Mouse (Mus musculus) natural killer cell, adult 2 months (primary cell): ENCODE data around the gene Etv5.

Experiments used
- DNase-seq, 2 experiments: peaks; one replicate each; pipeline ENCODE4 v3.0.0; 2022; ENCODE audit warnings: low spot score in 2 of 2

Etv5 gene

DNA sequence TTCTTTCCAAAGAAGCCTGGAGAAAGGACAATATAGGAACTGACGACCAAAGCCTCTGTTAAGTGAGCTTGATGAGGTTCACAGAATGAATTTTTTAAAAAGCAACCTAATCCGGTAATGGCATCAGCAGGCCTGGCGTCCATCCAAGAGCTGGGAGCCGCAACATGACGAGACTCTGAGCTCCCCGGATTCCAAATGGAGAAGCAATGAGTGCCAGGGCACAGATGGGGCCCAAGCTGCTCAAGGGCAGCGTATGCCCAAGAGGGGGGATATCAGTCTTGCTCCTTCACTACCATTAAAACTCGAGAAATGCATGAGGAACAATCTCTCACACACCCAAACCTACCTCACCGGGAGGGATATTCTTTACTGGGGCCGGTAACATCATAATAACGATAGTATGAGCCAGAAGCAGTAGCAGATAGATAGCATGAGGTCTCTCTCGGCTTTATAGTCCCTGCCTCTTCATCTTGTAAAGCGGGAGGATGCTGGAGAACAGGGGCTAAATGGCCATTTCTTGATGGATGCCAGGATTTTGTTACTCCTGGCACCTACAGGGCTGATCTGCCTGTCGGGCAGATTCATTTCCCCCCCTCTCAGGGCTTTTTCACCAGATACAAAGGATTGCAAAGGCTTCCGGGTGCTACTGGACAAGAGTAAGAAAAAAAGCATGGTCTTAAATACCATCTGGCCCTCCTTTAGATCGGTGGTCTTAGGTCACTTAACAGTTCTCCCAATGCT, 9.1 kb downstream of the Etv5 start:
- DNase-seq = no peak

DNA sequence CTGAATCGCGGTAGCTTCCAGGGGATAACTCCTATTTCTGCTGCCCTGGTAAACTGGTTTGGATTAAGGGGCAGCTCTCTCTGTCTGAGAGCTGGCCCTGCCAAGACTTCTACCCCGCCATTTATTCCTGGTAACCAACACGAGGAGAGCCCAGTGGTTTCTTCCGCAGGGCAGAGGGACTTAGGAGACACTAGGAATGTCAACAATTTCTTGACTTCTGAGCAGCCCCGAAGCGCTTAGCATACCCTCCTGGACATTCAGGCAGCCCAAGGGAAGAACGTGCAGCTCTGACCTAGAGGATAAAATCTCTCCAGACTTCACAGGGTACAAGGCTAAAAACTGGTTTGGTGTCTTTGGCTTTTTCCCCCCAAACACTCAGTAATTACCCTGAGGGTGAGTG, 10.1 kb downstream of the Etv5 start:
- DNase-seq = no peak

GRCm38 (mm10) chr16:22428853-22429341, 10.6 kb downstream of the Etv5 start:
- peak in 1 of 2 experiments; percentile 4 for DNase-seq

- DNase-seq = no peak
Observed at GRCm38 (mm10) chr16:22426866-22427265, 12.7 kb downstream of the Etv5 start.

- no peak for DNase-seq
Observed at GRCm38 (mm10) chr16:22422256-22422655, 17.3 kb downstream of the Etv5 start.

DNA sequence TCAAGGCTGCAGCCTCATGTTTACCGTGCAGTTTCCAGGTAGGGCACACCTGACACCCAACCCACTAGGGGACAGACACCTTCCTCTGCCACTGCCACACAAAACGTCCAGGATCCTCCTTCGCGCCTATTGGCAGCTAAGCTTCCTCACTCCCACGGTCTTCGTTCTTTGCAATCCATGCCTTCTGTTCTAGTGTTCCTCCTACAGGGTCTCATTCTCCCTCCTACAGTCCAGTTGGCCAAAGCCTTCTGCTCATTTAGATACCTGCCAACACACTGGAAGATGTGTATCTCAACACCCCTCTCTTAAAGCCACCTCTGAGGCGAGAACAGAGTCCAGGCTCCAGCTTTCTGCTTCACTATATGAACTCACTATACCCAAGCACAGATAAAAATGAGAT, 21.6 kb downstream of the Etv5 start:
- no peak for DNase-seq

DNA sequence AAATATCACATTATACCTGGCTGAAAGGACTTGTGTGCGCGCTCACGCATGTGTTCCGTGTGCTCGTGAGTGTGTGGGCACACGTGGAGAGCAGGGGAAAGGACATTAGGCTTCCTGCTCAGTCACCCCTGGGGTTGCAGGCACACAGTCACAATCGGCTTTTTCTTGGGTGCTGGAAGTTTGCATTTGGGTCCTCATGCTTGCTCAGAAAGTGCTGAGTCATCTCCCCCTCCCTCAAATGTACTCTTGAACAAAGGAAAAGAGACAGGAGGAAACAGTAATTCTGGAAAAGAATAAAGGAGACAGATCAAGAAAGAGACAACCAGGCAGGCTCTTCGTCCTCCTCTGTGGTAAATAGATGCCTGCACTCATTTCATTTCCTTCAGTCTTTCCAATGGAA, 22.5 kb downstream of the Etv5 start:
- no peak for DNase-seq

DNA sequence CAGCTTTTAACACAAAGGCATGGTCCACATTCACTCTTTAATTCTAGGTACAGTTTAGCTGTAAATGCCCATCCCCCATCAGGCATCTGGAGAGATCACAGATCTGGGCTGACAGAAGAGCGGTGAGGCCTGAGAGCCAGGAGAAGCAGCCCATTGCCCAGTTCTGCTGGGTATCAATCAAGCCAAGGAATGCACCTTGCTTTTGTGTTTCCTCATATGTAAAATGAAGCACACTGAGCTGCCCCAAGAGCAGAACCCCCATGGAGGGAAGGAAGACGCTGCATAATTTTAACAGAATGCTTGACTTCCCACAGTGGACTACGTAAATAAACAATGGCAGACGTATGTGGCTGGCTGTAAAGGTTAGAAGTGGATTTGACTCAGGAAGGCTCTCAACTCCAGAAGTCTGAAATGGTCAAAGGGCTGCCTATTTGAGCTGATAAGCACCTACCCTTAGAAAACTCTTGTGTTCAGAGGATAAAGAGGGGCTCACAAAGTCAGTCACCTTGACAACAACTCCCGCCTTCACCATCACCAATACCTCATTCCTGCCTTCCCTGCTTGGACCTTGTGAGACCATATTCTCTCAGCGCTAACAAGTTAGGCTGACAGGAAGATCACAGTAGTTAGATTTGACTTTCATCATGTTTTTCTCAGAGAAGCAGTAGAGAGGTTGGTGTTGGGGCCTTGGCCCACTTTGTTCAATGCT, 23.2 kb downstream of the Etv5 start:
- no peak for DNase-seq

GRCm38 (mm10) chr16:22414205-22414754, 25.2 kb downstream of the Etv5 start:
- no peak for DNase-seq

- DNase-seq = no peak
Observed at GRCm38 (mm10) chr16:22412459-22413229, 26.9 kb downstream of the Etv5 start.

GRCm38 (mm10) chr16:22411764-22412163, 27.8 kb downstream of the Etv5 start:
- peak; percentile 22 to 40 for DNase-seq

DNA sequence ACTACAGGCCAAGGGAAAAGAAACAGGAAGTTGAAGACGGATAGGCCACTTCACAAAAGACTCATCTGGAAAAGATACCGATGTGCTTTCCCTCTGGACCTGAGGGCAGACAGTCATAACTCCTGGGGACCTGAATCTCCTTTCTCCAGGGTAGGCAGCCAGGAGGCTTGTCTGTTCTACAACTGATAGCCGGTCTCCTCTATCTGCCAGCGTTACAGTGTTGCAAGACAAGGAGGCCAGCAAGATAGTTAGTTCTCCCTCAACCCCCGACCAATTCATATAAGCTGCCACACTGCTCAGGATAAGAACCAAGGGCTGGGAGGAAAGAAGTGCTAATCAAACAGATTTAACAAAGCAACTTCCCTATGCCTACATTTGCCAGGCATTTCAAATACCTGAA, 29.5 kb downstream of the Etv5 start:
- no peak for DNase-seq

GRCm38 (mm10) chr16:22408642-22409360, 30.7 kb downstream of the Etv5 start:
- DNase-seq = no peak

DNA sequence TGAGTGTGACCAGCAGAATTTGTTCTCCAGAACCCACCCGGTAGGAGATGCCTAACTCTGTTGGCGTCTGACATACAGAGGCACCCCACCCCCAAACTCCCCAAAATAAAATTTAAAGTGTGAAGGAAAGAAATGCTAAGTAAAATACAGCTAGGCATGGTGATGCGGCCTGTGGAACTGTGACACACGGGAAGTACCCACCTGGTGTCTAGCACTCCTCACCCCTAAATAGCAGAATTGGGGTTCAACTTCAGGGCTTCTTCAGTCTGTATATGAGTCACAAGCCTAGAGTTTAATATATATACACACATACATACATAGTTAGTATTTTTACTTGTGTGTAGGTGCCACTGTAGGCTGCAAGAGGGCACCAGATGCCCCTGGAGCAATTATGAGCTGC, 32.8 kb downstream of the Etv5 start:
- no peak for DNase-seq

GRCm38 (mm10) chr16:22406050-22406449, 33.5 kb downstream of the Etv5 start:
- no peak for DNase-seq

- no peak for DNase-seq
Observed at GRCm38 (mm10) chr16:22405492-22405891, 34.0 kb downstream of the Etv5 start.

DNA sequence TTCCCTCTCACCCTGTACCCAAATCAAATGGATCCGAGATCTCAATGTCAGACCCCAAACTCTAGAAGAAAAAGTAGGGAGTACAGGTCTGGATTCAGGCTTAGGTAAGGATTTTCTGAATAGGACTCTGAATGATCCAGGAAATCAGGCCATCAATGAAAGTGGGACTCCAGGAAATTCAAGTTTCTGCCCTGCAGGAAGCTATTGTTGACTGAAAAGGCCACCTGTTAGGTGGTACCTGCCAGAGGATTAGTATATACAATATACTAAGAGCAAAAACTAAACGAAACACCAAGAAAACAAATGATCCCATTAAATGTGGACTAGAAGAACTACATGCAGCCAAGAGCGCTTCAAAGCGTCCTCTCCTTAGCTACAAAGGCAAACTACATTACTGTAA, 35.8 kb downstream of the Etv5 start:
- no peak for DNase-seq

DNA sequence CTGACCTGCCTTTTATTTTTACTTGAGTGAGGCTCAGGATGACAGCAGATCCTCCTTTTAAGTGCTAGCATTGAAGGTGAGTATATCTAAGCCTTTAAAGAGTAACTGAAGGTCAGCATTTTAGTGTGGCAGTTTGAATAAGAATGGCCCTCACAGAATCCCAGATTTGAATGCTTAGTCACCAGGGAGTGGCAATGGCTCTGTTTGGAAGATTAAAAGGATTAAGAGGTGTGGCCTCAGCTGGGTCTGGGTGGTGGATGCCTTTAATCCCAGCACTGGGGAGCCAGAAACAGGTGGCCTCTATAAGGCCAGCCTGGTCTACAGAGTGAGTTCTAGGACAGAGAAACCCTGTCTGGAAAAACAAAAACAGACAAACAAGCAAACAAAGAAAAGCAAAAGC, 36.9 kb downstream of the Etv5 start:
- no peak for DNase-seq

GRCm38 (mm10) chr16:22400226-22400625, 39.3 kb downstream of the Etv5 start:
- DNase-seq = no peak

GRCm38 (mm10) chr16:22398784-22399453, 40.6 kb downstream of the Etv5 start:
- DNase-seq = peak in 1 of 2 experiments; percentile 14

GRCm38 (mm10) chr16:22398354-22398753, 41.2 kb downstream of the Etv5 start:
- DNase-seq = no peak
